Mouse (Mus musculus) erythroblast, embryonic 14.5 days (primary cell): Measurements from ENCODE around the gene Unc45a.
"Not testable (repeated sequence)": the region's sequence is repeated elsewhere in the genome, so short reads cannot be mapped to it uniquely, and the experiment has no call there.

Source experiments
- GATA1 ChIP-seq: IDR thresholded peaks from 2 replicates; pipeline ENCODE4 v1.6.1; 2012; ENCODE audit warnings: low read length, inconsistent platforms, mixed read lengths
- TAL1 ChIP-seq: IDR thresholded peaks from 3 replicates; pipeline ENCODE4 v1.6.1; 2012; ENCODE audit warnings: low read length, inconsistent platforms, mixed read lengths

DNA sequence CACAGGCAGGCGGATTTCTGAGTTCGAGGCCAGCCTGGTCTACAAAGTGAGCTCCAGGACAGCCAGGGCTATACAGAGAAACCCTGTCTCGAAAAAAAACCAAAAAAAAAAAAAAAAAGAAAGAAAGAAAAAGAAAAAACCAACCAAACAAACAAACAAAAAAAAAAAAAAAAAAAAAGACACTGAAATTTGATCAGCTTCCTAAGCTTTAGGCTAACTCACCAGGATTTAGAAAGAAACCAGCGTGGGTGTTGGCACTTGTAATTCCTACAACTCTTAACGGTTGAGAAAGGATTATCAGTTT is 16.0 kb downstream of the Unc45a start:
- TF ChIP-seq GATA1, TAL1: not testable (repeated sequence)
